8 mouse cellular contexts compared by ENCODE assay signal in genomic region chr16:36828054-36828786, GRCm38 (mm10). TPM values are rescaled to one million over a fixed set of nuclear protein-coding genes. Genes with fewer than 3 reads are reported as not detected.
DNase-seq lines count a peak whose midpoint lies in the region; ATAC-seq and TF ChIP-seq lines count a peak whose summit lies in the region.

TSS of gene Iqcb1 (plus strand) at chr16:36828385.

- H3K4me1 ChIP-seq in hindbrain, postnatal 0 days (ENCODE audit: insufficient read depth, low read length), result no peaks in the 10 kb centered on the region

- no peak for TF ChIP-seq CTCF in gastrocnemius, adult 2 months (IDR thresholded peaks at IDR 0.05)
- TF ChIP-seq CTCF in hindbrain, postnatal 0 days (IDR thresholded peaks at IDR 0.05; ENCODE audit: low read depth), result no peak; the same call in 1 of the 2 replicates
- TF ChIP-seq CTCF in left cerebral cortex, adult 2 months (IDR thresholded peaks at IDR 0.05), result no peak

- intact Hi-C loops in gastrocnemius, adult 2 months (cut with DNase I), result loop anchor here (5.0 kb wide), 1 partner anchor 184 kb away; the partner anchor contains the start of gene Polq
- intact Hi-C loops in left cerebral cortex, adult 2 months (cut with DNase I), result loop anchor here (2.0 to 10.0 kb wide), 3 partner anchors 183 to 783 kb away; partner anchors contain the start of genes Ccdc58, Fam162a, Polq and Wdr5b

- no peaks in the 10 kb centered on the region for H3K79me2 ChIP-seq in macrophage (ENCODE audit: inconsistent target)

- H3K27me3 ChIP-seq in hindbrain, postnatal 0 days (ENCODE audit: insufficient read depth, low read length), result no peaks in the 10 kb centered on the region

- H3K27ac ChIP-seq in gastrocnemius, adult 2 months, result peak within 1 kb of the TSS; percentile 78
- peak within 1 kb of the TSS; percentile 61; the same call in 1 of the 2 replicates for H3K27ac ChIP-seq in hindbrain, postnatal 0 days
- H3K27ac ChIP-seq in left cerebral cortex, adult 2 months, result peak within 1 kb of the TSS; percentile 81
- no peak within 1 kb of the TSS for H3K27ac ChIP-seq in macrophage

- under 1% methylated on average over 61 of the region's 64 CpGs for WGBS in hindbrain, postnatal 0 days
- WGBS in macrophage (ENCODE audit: missing documents), result under 1% methylated on average over 47 of the region's 64 CpGs

- H3K36me3 ChIP-seq in hindbrain, postnatal 0 days (ENCODE audit: insufficient read depth, low read length), result no peaks in the 10 kb centered on the region
- H3K36me3 ChIP-seq in macrophage (ENCODE audit: inconsistent target), result no peaks in the 10 kb centered on the region

- peak; percentile 89 for DNase-seq in gastrocnemius, adult 2 months
- DNase-seq in hindbrain, postnatal 0 days (ENCODE audit: low spot score), result peak; percentile 90
- peak; percentile 77 to 84 for DNase-seq in left cerebral cortex, adult 2 months (ENCODE audit: extremely low spot score in 1 of 2, low spot score in 2 of 2)
- DNase-seq in right cerebral cortex, adult 18-20 months, result peak; percentile 86
- DNase-seq in urinary bladder, adult 2 months (ENCODE audit: low spot score), result peak; percentile 70

- H3K4me3 ChIP-seq in gastrocnemius, adult 2 months, result peak within 1 kb of the TSS; percentile 79
- peak within 1 kb of the TSS; percentile 96 for H3K4me3 ChIP-seq in hindbrain, postnatal 0 days (ENCODE audit: low read length)
- peak within 1 kb of the TSS; percentile 93 for H3K4me3 ChIP-seq in left cerebral cortex, adult 2 months
- peak within 1 kb of the TSS; percentile 49 for H3K4me3 ChIP-seq in macrophage (ENCODE audit: inconsistent target)

- peak within 1 kb of the TSS; percentile 83 for H3K4me2 ChIP-seq in hindbrain, postnatal 0 days (ENCODE audit: low read depth, low read length)

- H3K9ac ChIP-seq in hindbrain, postnatal 0 days (replicated peaks; ENCODE audit: low read length), result peak within 1 kb of the TSS; percentile 84

- peak; percentile 94 for ATAC-seq in activated CD4-positive, CD25-positive, alpha-beta regulatory T cell, adult 4 months
- ATAC-seq in common myeloid progenitor, adult 5-6 weeks (replicated peaks; ENCODE audit: low read depth, poor library complexity, severe bottlenecking), result peak; percentile 97
- ATAC-seq in hindbrain, postnatal 0 days, result peak; percentile 98

- H3K9me3 ChIP-seq in hindbrain, postnatal 0 days (ENCODE audit: low read length), result no peaks in the 10 kb centered on the region

RNA-seq across cellular contexts. Expression of gene Iqcb1, which starts in this region (rescaled TPM):
- 10 to 100 TPM; 12.1 to 22.1 TPM for polyA plus RNA-seq in activated CD4-positive, CD25-positive, alpha-beta regulatory T cell, adult 4 months (2017; shearing (Covaris generic))
- total RNA-seq in common myeloid progenitor, adult 5-6 weeks (2017), result 32.1 and 47.8 TPM in 2 replicates
- 1 to 10 TPM; 5.8 to 5.9 TPM for total RNA-seq in gastrocnemius, adult 2 months (2021)
- total RNA-seq in hindbrain, postnatal 0 days (2014; rRNA removed), result 17.3 and 23.0 TPM in 2 replicates
- polyA plus RNA-seq in hindbrain, postnatal 0 days (2015; fragmentation: Nextera tagmentation; extraction: Ambion mirVana), result 55.6 and 65.5 TPM in 2 replicates
- 10 to 100 TPM; 41.9 to 49.2 TPM for total RNA-seq in left cerebral cortex, adult 2 months (2021)
- total RNA-seq in macrophage (2018; cell fraction: chromatin; rRNA removed), result 10 to 100 TPM in 18 of 26 experiments, 1 to 10 TPM in 8; 2.7 to 30.5 (median 14.8) TPM
- total RNA-seq in macrophage (2018; cell fraction: cytosol; rRNA removed), result 1 to 10 TPM; 2.2 to 7.2 (median 4.6) TPM
- 10 to 100 TPM in 5 of 26 experiments, 1 to 10 TPM in 21; 1.8 to 14.6 (median 6.9) TPM for total RNA-seq in macrophage (2018; cell fraction: nucleus; rRNA removed)
- 2.2 to 7.1 TPM (median 3.3 TPM) in 3 replicates for polyA plus RNA-seq in macrophage (2018)
- polyA plus RNA-seq in urinary bladder, adult 2 months (2012; rRNA removed), result 17.0 and 17.2 TPM in 2 replicates
